1 mouse cellular context compared by ENCODE assay signal in genomic region chr2:116697542-116697941, GRCm38 (mm10).
TF ChIP-seq lines count a peak whose summit lies in the region.

No protein-coding gene starts in this region.

TF ChIP-seq in CH12.LX, 34 proteins besides CTCF, POLR2A, EP300 and RAD21 (continued from another document):
- TF ChIP-seq MXI1 (IDR thresholded peaks at IDR 0.05; ENCODE audit: low read depth, low read length), result no peak
- no peak for TF ChIP-seq MEF2A (IDR thresholded peaks at IDR 0.05; ENCODE audit: borderline replicate concordance, low read depth, low read length)
- TF ChIP-seq SIN3A (IDR thresholded peaks at IDR 0.05; ENCODE audit: low read length), result no peak
